Mouse (Mus musculus): ENCODE results near the gene Plekha3. TPM values are rescaled to one million over a fixed set of nuclear protein-coding genes. Genes with fewer than 3 reads are reported as not detected.
A peak's percentile ranks its signal among the peaks of the same experiment; 100 is the strongest.

Gene Plekha3
- polyA plus RNA-seq, 1 experiment from 2014 or later = 13.4 TPM

GRCm38 (mm10) chr2:76658551-76658950 lies 16.5 kb upstream of the Plekha3 start:
- Histone ChIP-seq H3K27me3 (no peaks in the 10 kb centered on the region), H3K4me3 (no peak overlapping the region), H3K27ac (no peak overlapping the region; the same call in 1 of the 2 replicates), H3K9me3 (no peaks in the 10 kb centered on the region), H3K4me2 (no peak overlapping the region), H3K36me3 (peaks cover 14% of the 10 kb centered on the region), H3K4me1 (no peaks in the 10 kb centered on the region), H3K9ac (no peak overlapping the region)
- WGBS = 61% methylated on average over 13 of the region's 13 CpGs
- no peak for ATAC-seq (ENCODE audit: borderline replicate concordance, extremely low read depth, low FRiP score, low TSS enrichment)

DNA sequence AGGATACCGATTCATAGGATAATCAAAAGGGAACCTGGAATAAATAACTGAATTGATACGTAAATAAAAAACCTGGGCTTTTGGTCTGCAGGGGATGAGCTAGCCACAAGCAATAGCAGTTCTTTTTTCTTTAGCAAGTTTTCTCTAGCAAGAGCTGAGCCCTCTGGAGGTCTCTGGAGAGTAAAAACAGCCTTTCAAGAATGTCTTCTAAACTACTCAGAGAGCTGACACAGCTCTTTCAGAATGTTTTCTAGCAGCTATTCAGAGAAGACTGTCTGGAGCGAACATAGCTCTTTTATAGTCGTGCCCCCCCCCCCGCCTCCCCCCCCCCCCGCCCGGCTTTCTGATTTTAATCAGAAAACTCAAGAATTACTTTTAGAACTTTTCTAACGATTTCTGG lies 15.7 kb upstream of the Plekha3 start:
- Histone ChIP-seq H3K9me3 (no peaks in the 10 kb centered on the region), H3K27me3 (no peaks in the 10 kb centered on the region), H3K9ac (no peak overlapping the region), H3K4me1 (no peaks in the 10 kb centered on the region), H3K4me2 (no peak overlapping the region), H3K36me3 (peaks cover 21% of the 10 kb centered on the region), H3K27ac (no peak overlapping the region), H3K4me3 (no peak overlapping the region)
- WGBS = 40% methylated on average over 8 of the region's 8 CpGs
- no peak for ATAC-seq (ENCODE audit: borderline replicate concordance, extremely low read depth, low FRiP score, low TSS enrichment)

DNA sequence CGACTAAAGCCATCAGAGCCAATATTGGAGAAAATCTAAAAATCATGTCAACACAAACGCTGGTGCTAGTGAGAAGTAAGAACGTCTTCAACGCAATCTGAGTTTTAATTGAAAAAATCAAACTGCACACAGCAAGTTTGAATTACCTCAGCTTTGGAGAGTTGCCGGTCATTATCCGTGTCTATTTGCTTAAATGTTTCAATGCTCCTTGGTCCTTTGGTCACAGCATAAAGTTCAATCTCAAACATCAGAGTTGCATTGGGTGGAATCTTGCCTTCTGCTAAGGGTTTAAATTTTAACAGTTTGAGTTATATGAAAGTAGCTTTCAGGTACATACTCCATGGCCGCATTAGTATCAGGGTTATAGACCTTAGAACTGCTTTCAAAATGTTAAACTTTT lies 9.6 kb upstream of the Plekha3 start:
- Histone ChIP-seq H3K4me1 (peaks cover 3% of the 10 kb centered on the region; the same call in 1 of the 2 replicates), H3K4me3 (no peak overlapping the region), H3K9ac (no peak overlapping the region), H3K27me3 (no peaks in the 10 kb centered on the region), H3K27ac (no peak overlapping the region), H3K9me3 (no peaks in the 10 kb centered on the region), H3K4me2 (no peak overlapping the region), H3K36me3 (peaks cover 35% of the 10 kb centered on the region)
- no peak for ATAC-seq (ENCODE audit: borderline replicate concordance, extremely low read depth, low FRiP score, low TSS enrichment)
- 93% methylated on average over 7 of the region's 7 CpGs for WGBS

- no peak for ATAC-seq (ENCODE audit: borderline replicate concordance, extremely low read depth, low FRiP score, low TSS enrichment)
- no peak overlapping the region for H3K4me2 ChIP-seq
- no peak overlapping the region for H3K9ac ChIP-seq
- H3K27ac ChIP-seq = no peak overlapping the region
- peaks cover 31% of the 10 kb centered on the region for H3K36me3 ChIP-seq
- WGBS = 47% methylated on average over 5 of the region's 5 CpGs
- H3K4me3 ChIP-seq = no peak overlapping the region
- peaks cover 11% of the 10 kb centered on the region; the same call in 1 of the 2 replicates for H3K4me1 ChIP-seq
- no peaks in the 10 kb centered on the region for H3K9me3 ChIP-seq
- no peaks in the 10 kb centered on the region for H3K27me3 ChIP-seq
These were observed 7.9 kb upstream of the Plekha3 start for GRCm38 (mm10) chr2:76667200-76667599.

- no peaks in the 10 kb centered on the region for H3K27me3 ChIP-seq
- peak overlapping the region; percentile 58 for H3K9ac ChIP-seq
- WGBS = 71% methylated on average over 6 of the region's 6 CpGs
- H3K27ac ChIP-seq = peak overlapping the region; percentile 83; the same call in 1 of the 2 replicates
- no peaks in the 10 kb centered on the region for H3K36me3 ChIP-seq
- peak overlapping the region; percentile 56 for H3K4me2 ChIP-seq
- peaks cover 30% of the 10 kb centered on the region for H3K4me1 ChIP-seq
- H3K4me3 ChIP-seq = peak overlapping the region; percentile 55
- no peaks in the 10 kb centered on the region for H3K9me3 ChIP-seq
- ATAC-seq (ENCODE audit: borderline replicate concordance, extremely low read depth, low FRiP score, low TSS enrichment) = no peak
These were observed 3.4 kb upstream of the Plekha3 start for GRCm38 (mm10) chr2:76671641-76672040.

- ATAC-seq (ENCODE audit: borderline replicate concordance, extremely low read depth, low FRiP score, low TSS enrichment) = no peak
- peak overlapping the region; percentile 55 for H3K4me3 ChIP-seq
- no peaks in the 10 kb centered on the region for H3K36me3 ChIP-seq
- no peaks in the 10 kb centered on the region for H3K27me3 ChIP-seq
- H3K9me3 ChIP-seq = no peaks in the 10 kb centered on the region
- peak overlapping the region; percentile 83 for H3K27ac ChIP-seq
- 9% methylated on average over 9 of the region's 9 CpGs for WGBS
- H3K9ac ChIP-seq = peak overlapping the region; percentile 58
- peaks cover 33% of the 10 kb centered on the region for H3K4me1 ChIP-seq
- H3K4me2 ChIP-seq = peak overlapping the region; percentile 56
These were observed 2.8 kb upstream of the Plekha3 start for GRCm38 (mm10) chr2:76672134-76672745.

DNA sequence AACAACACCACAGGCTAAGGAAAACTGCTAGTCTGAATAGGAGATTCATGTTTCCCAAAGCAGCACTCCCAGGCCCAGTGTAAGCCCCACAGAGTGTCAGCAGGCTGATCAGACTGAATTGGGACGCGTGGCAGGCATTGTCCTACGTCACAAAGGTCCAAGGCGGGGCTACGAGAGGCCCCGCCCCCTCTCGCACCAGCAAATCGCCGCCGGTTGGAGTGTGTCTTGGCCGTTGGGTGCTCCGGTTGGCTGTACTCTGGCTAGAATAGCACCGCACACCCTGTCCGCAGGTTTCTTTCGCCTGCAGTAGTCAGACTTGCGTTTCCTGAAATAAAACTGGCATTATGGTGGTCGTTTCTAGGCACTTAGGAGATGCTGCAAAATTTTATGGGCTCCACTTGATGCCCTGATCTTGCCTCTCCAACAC lies 2.1 kb upstream of the Plekha3 start, which contains the start of gene Fkbp7:
Gene Fkbp7, minus strand, starts transcription at position 151 of the 427 bp plus-strand sequence.
- peak within 1 kb of the TSS; percentile 58 for H3K9ac ChIP-seq
- H3K4me2 ChIP-seq = peak within 1 kb of the TSS; percentile 56
- H3K27ac ChIP-seq = peak within 1 kb of the TSS; percentile 83
- peaks cover 33% of the 10 kb centered on the region for H3K4me1 ChIP-seq
- 1% methylated on average over 17 of the region's 17 CpGs for WGBS
- peak; percentile 94 for ATAC-seq (ENCODE audit: borderline replicate concordance, extremely low read depth, low FRiP score, low TSS enrichment)
- peak within 1 kb of the TSS; percentile 55 for H3K4me3 ChIP-seq
- no peaks in the 10 kb centered on the region for H3K9me3 ChIP-seq
- no peaks in the 10 kb centered on the region for H3K36me3 ChIP-seq
- no peaks in the 10 kb centered on the region for H3K27me3 ChIP-seq

DNA sequence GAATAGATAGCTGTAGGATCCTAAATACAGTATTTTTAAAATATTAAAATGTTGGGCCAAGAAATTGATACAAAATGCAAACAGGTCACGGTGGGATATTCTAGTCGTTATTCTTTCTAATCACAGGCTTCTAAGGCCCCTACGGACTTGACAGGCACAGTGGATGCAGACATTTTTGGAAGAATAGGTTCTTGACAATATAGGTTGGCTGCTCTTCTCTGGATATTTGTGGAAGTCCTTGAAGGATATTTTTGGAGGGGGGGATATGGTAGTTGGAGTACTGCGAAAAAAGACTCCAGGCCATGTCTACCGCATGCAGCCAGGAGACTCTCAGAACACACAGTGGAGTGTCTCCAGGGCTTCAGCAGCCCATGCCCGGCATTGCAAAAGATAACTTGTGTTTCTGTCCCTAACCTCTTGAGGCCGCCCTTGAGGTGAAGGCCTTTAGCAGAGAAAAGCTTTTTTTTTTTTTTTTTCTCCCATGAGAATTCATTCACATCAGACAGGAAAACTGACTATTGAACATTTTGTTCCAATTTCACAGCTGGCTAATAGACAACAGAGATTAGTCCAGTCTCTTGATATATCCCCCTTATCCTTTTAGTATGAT lies 1.5 kb upstream of the Plekha3 start:
- WGBS = 41% methylated on average over 7 of the region's 7 CpGs
- no peak overlapping the region for H3K9ac ChIP-seq
- no peaks in the 10 kb centered on the region for H3K36me3 ChIP-seq
- peak overlapping the region; percentile 56 for H3K4me2 ChIP-seq
- ATAC-seq (ENCODE audit: borderline replicate concordance, extremely low read depth, low FRiP score, low TSS enrichment) = no peak
- peak overlapping the region; percentile 83 for H3K27ac ChIP-seq
- no peaks in the 10 kb centered on the region for H3K27me3 ChIP-seq
- H3K4me1 ChIP-seq = peaks cover 33% of the 10 kb centered on the region
- H3K9me3 ChIP-seq = no peaks in the 10 kb centered on the region
- peak overlapping the region; percentile 55 for H3K4me3 ChIP-seq

DNA sequence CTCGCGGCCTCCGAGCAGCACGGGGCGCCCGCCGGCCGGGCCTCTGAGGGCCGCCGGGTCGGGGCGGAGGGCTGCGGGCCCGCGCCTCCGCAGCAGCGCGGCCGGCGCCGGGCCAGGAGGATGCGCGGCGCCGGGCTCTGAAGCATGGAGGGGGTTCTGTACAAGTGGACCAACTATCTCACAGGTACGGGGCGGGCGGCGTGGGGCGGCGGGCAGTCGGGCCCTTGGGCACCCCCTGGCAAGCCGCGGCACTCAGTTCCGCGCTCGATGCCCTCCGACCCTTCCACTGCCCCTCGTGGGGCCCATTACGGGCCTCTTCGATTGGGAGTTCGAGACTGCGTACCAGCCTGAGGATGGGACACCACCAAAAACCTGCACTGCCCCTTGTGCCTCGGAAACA lies 370 bp downstream of the Plekha3 start:
- Histone ChIP-seq H3K27ac (peak overlapping the region; percentile 87), H3K9ac (peak overlapping the region; percentile 88), H3K4me1 (peaks cover 33% of the 10 kb centered on the region), H3K27me3 (no peaks in the 10 kb centered on the region), H3K9me3 (no peaks in the 10 kb centered on the region), H3K4me2 (peak overlapping the region; percentile 75), H3K4me3 (peak overlapping the region; percentile 97), H3K36me3 (0 out of 2 replicates have a peak, but pooled peaks cover 7% of the 10 kb centered on the region)
- ATAC-seq (ENCODE audit: borderline replicate concordance, extremely low read depth, low FRiP score, low TSS enrichment) = peak; percentile 43
- WGBS = under 1% methylated on average over 23 of the region's 44 CpGs

GRCm38 (mm10) chr2:76675949-76676348 lies 868 bp downstream of the Plekha3 start:
- no peak for ATAC-seq (ENCODE audit: borderline replicate concordance, extremely low read depth, low FRiP score, low TSS enrichment)
- H3K9ac ChIP-seq = peak overlapping the region; percentile 88

GRCm38 (mm10) chr2:76676401-76677226 lies 1.5 kb downstream of the Plekha3 start:
- WGBS = 47% methylated on average over 13 of the region's 13 CpGs
- no peaks in the 10 kb centered on the region for H3K27me3 ChIP-seq
- H3K4me1 ChIP-seq = peaks cover 32% of the 10 kb centered on the region
- H3K4me3 ChIP-seq = peak overlapping the region; percentile 97
- no peaks in the 10 kb centered on the region for H3K9me3 ChIP-seq
- ATAC-seq (ENCODE audit: borderline replicate concordance, extremely low read depth, low FRiP score, low TSS enrichment) = no peak
- H3K36me3 ChIP-seq = peaks cover 9% of the 10 kb centered on the region; the same call in 1 of the 2 replicates
- H3K4me2 ChIP-seq = peak overlapping the region; percentile 75
- H3K27ac ChIP-seq = no peak overlapping the region
- peak overlapping the region; percentile 88; the same call in 1 of the 2 replicates for H3K9ac ChIP-seq

More at GRCm38 (mm10) chr2:76675949-76676348, 868 bp downstream of the Plekha3 start:
- 0 out of 2 replicates have a peak, but pooled peaks cover 7% of the 10 kb centered on the region for H3K36me3 ChIP-seq
- 10% methylated on average over 4 of the region's 4 CpGs for WGBS
- H3K27me3 ChIP-seq = no peaks in the 10 kb centered on the region
- no peaks in the 10 kb centered on the region for H3K9me3 ChIP-seq
- H3K4me1 ChIP-seq = peaks cover 33% of the 10 kb centered on the region
- peak overlapping the region; percentile 75 for H3K4me2 ChIP-seq
- peak overlapping the region; percentile 97 for H3K4me3 ChIP-seq
- no peak overlapping the region for H3K27ac ChIP-seq

Data from lung, embryonic 15.5 days (tissue).